ENCODE assay signal across 26 mouse cellular contexts in genomic region chr1:73727781-73728180, GRCm38 (mm10).
"Had no signal": no experiment of that assay in that cellular context is flagged by ENCODE, and none has a peak within 500 bp of the region (broad histone marks: within the 10 kb centered on the region; RNA-seq: fewer than 3 reads in every experiment).

No protein-coding gene starts in this region.

- ATAC-seq: forebrain, embryonic 13.5 days; forebrain, embryonic 14.5 days; forebrain, embryonic 15.5 days; forebrain, embryonic 16.5 days; forebrain, postnatal 0 days had no signal

- H3K4me3 ChIP-seq: embryonic facial prominence, embryonic 10.5 days; embryonic facial prominence, embryonic 12.5 days; embryonic facial prominence, embryonic 13.5 days; embryonic facial prominence, embryonic 15.5 days; erythroblast, embryonic 14.5 days; forebrain, embryonic 10.5 days; forebrain, embryonic 12.5 days; forebrain, embryonic 13.5 days; forebrain, embryonic 15.5 days; gastrocnemius, adult 2 months had no signal

- H3K9me3 ChIP-seq: embryonic facial prominence, embryonic 12.5 days; embryonic facial prominence, embryonic 13.5 days; embryonic facial prominence, embryonic 15.5 days; forebrain, embryonic 10.5 days; forebrain, embryonic 12.5 days; forebrain, embryonic 13.5 days; forebrain, embryonic 15.5 days had no signal

- H3K4me1 ChIP-seq: embryonic facial prominence, embryonic 10.5 days; embryonic facial prominence, embryonic 12.5 days; embryonic facial prominence, embryonic 13.5 days; embryonic facial prominence, embryonic 15.5 days; forebrain, embryonic 10.5 days; forebrain, embryonic 12.5 days; forebrain, embryonic 13.5 days; forebrain, embryonic 15.5 days had no signal

- H3K27me3 ChIP-seq: embryonic facial prominence, embryonic 12.5 days; embryonic facial prominence, embryonic 13.5 days; embryonic facial prominence, embryonic 15.5 days; forebrain, embryonic 12.5 days; forebrain, embryonic 13.5 days; forebrain, embryonic 15.5 days had no signal

- H3K36me3 ChIP-seq: embryonic facial prominence, embryonic 10.5 days; embryonic facial prominence, embryonic 12.5 days; embryonic facial prominence, embryonic 13.5 days; embryonic facial prominence, embryonic 15.5 days; forebrain, embryonic 10.5 days; forebrain, embryonic 12.5 days; forebrain, embryonic 15.5 days had no signal

- H3K27ac ChIP-seq: embryonic facial prominence, embryonic 10.5 days; embryonic facial prominence, embryonic 12.5 days; embryonic facial prominence, embryonic 13.5 days; embryonic facial prominence, embryonic 15.5 days; forebrain, embryonic 10.5 days; forebrain, embryonic 12.5 days; forebrain, embryonic 13.5 days; forebrain, embryonic 15.5 days; gastrocnemius, adult 2 months had no signal

- H3K9ac ChIP-seq: embryonic facial prominence, embryonic 12.5 days; embryonic facial prominence, embryonic 13.5 days; embryonic facial prominence, embryonic 15.5 days; forebrain, embryonic 12.5 days; forebrain, embryonic 13.5 days; forebrain, embryonic 15.5 days; forebrain, postnatal 0 days had no signal

- DNase-seq: cerebellum, adult 2 months; cerebellum, adult 8-10 months; cerebellum, adult 9-11 months; cerebellum, postnatal 10 days; cerebellum, postnatal 14 days; cerebellum, postnatal 25 days; cerebellum, postnatal 36 days; embryo, embryonic 11 days; forebrain, postnatal 0 days; gastrocnemius, adult 2 months; gastrocnemius, postnatal 10 days; gastrocnemius, postnatal 14 days; gastrocnemius, postnatal 25 days; gastrocnemius, postnatal 36 days; heart, adult 11 months had no signal

- H3K4me2 ChIP-seq: embryonic facial prominence, embryonic 12.5 days; embryonic facial prominence, embryonic 13.5 days; embryonic facial prominence, embryonic 15.5 days; forebrain, embryonic 12.5 days; forebrain, embryonic 13.5 days; forebrain, embryonic 15.5 days had no signal
